Mouse (Mus musculus): ENCODE results near the gene Abhd2.

The Abhd2 gene

GRCm38 (mm10) chr7:79375594-79375993 lies 102.6 kb downstream of the Abhd2 start:
- no peak for DNase-seq (ENCODE audit: low spot score)

- no peak for DNase-seq (ENCODE audit: low spot score)
Observed at GRCm38 (mm10) chr7:79376516-79377275, 103.7 kb downstream of the Abhd2 start.

GRCm38 (mm10) chr7:79386422-79387133 lies 113.6 kb downstream of the Abhd2 start, which contains the start of gene Rlbp1:
TSS of gene Rlbp1 (minus strand) at chr7:79387048.
- DNase-seq (ENCODE audit: low spot score): peak; percentile 34

GRCm38 (mm10) chr7:79387140-79387539 lies 114.1 kb downstream of the Abhd2 start:
- no peak for DNase-seq (ENCODE audit: low spot score)

DNA sequence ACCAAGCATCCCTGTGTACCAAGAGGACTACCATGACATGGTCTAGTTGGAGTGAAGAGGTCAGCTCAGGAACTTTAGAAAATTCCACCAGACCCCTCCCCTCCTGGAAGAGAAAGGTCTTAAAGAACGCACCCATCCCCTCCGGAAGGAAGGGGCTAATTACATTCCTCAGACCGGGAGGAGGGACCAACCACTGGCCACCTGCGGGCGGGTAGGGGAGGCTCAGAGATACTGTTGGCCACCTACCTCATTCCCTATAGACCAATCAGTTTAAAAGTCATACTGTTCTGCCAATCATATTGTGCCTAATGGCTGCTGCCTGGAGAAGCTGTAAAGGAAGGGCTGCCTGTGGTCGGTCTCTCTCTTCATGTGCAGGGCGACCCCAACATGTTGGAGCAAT lies 115.0 kb downstream of the Abhd2 start:
- no peak for DNase-seq (ENCODE audit: low spot score)

DNA sequence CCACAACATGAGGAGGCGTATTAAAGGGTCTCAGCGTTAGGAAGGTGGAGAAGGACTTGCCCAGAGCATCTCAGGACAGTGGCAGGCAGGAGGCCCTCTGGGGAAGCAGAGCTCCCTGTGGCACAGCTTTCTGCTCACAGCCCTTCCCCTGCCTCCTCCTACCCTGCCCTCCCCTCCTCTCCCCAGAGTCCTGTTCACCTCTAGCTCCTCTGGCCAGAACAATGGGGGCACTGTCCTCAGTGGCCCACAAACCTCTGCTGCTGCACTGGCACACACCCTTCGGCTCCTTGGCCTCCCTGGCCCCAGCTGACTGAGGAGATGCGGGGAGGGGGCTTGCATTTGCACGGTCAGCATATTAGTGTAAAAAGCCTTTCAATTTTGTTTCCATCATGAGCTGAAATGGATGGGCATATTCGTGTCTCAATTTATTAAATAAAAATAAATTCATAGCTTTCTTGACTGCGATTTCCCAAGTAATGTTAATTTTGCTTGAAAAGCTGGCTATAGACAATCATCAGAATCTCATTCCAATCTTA lies 115.7 kb downstream of the Abhd2 start:
- peak; percentile 67 for DNase-seq (ENCODE audit: low spot score)

DNA sequence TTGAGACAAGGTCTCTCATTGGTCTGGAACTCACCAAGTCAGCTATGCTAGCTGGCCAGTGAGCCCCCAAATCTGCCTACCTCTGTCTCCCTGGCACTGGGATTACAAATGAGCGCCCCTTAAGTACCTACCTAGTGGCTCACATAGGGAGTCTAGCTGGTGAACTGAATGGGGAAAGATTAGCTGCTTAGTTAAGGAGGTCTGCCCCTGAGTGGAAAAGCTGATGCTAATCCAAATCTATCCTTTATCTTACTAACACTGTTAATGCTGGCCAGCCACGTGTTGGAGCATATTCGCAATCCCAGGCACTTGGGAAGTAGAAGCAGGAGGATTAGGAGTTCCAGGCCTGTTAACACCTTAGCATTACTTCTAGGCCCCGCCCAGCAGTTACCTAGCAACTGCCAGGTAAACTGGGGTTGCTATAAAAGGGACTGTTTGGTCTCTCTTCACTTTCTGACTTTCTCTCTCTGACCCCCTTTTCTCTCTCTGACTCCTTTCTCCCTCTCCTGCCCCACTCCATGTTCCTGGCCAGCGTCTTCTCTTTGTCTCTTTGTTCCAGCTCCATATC lies 117.2 kb downstream of the Abhd2 start:
- no peak for DNase-seq (ENCODE audit: low spot score)

GRCm38 (mm10) chr7:79391471-79391870 lies 118.5 kb downstream of the Abhd2 start:
- no peak for DNase-seq (ENCODE audit: low spot score)

DNA sequence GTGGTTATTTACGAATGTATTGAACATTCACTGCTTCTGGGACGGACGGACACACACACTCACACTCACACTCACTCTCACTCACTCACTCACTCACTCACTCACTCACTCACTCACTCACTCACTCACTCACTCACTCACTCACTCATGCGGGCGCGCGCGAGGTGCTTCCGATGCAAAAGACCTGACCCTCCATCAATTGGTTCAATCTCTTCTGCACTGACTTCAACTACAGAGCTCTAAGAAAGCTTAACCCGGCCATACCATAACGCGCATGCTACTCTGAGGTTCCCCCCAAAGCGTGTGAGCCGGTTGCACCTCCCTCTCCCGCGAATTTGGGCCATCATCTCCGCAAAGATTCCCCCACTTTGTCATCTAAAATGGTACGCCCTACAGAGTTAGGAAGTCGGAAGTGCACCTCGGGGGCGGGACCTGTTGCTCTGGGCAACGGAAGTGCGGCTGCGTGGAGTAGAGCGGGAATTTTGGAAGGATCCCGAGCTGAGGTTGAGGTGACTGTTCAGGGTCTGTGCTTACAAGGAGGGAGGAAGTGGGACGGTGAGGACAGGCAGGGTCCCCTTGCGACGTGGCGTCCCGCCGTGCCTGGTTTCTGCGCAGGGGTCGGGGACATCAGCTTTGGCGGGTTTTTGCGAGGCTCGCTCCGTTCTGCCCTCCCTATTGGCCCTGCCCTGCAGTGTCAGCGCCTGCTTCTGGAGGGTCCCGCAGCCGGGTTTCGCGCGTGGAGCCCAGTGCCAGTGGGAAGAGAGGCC lies 119.1 kb downstream of the Abhd2 start, which contains the start of gene Fanci:
Gene Fanci (plus strand): TSS at position 47 of the 767 bp plus-strand sequence.
- peak; percentile 97 for DNase-seq (ENCODE audit: low spot score)

GRCm38 (mm10) chr7:79392860-79393513 lies 120.0 kb downstream of the Abhd2 start:
- DNase-seq (ENCODE audit: low spot score): peak; percentile 28

DNA sequence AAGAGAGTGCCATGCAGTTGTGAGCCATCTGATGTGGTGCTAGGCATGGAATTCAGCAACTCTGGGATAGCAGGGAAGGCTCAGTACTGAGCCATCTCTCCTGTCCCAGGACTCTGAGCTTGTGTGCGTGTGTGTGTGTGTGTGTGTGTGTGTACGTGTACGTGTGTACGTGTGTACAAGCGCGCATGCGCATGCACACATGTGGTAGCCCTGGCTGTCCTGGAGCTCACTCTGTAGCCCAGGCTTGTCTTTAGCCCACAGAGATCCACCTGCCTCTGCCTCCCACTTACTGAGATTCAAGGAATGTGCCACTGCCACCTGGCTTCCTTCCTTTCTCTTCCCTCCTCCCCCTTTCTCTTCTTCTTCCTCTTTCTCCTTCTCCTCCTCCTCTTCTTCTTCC lies 120.9 kb downstream of the Abhd2 start:
- no peak for DNase-seq (ENCODE audit: low spot score)

DNA sequence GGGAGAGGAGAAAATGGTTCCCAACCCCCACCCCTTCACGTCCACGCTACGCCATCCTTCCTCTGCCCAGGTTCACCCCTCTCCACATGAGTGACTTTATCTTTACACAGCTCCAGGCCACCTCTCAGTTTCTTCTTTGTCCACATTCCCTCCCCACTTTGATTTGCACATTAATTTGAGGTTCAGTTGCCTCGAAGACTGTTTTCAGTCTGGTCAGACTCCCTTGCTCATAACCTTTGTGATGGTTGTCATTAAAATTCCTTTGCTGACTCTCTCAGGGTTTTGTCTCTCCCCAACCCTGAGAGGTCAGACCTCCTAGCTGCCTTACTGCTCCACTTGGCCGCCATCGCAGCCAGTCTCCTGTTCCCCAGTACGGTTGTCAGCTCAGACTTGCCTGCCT lies 121.7 kb downstream of the Abhd2 start:
- no peak for DNase-seq (ENCODE audit: low spot score)

- DNase-seq (ENCODE audit: low spot score): no peak
Observed at GRCm38 (mm10) chr7:79395186-79395585, 122.2 kb downstream of the Abhd2 start.

GRCm38 (mm10) chr7:79397446-79397963 lies 124.5 kb downstream of the Abhd2 start:
- no peak for DNase-seq (ENCODE audit: low spot score)

GRCm38 (mm10) chr7:79398426-79398825 lies 125.4 kb downstream of the Abhd2 start:
- no peak for DNase-seq (ENCODE audit: low spot score)

DNA sequence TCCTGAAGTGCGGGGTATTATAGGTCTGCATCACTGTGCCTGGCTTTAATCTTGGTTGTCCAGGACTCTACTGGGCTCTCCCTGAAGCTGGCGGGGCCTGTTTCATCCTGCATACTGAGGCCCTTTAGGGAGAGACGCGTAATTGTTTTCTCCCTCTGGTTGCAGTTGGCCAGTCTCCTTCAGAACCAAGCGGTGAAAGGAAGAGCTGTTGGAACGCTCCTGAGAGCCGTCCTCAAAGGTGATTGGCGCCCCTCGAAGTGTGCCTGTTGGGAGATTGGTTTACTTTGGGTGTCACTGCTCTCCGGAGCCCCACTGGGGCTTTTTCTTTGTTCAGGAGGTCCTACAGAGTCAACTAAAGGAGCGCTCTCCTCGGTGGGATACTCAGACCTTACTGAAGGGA lies 126.0 kb downstream of the Abhd2 start:
- DNase-seq (ENCODE audit: low spot score): no peak

GRCm38 (mm10) chr7:79400296-79400695 lies 127.3 kb downstream of the Abhd2 start:
- DNase-seq (ENCODE audit: low spot score): no peak

DNA sequence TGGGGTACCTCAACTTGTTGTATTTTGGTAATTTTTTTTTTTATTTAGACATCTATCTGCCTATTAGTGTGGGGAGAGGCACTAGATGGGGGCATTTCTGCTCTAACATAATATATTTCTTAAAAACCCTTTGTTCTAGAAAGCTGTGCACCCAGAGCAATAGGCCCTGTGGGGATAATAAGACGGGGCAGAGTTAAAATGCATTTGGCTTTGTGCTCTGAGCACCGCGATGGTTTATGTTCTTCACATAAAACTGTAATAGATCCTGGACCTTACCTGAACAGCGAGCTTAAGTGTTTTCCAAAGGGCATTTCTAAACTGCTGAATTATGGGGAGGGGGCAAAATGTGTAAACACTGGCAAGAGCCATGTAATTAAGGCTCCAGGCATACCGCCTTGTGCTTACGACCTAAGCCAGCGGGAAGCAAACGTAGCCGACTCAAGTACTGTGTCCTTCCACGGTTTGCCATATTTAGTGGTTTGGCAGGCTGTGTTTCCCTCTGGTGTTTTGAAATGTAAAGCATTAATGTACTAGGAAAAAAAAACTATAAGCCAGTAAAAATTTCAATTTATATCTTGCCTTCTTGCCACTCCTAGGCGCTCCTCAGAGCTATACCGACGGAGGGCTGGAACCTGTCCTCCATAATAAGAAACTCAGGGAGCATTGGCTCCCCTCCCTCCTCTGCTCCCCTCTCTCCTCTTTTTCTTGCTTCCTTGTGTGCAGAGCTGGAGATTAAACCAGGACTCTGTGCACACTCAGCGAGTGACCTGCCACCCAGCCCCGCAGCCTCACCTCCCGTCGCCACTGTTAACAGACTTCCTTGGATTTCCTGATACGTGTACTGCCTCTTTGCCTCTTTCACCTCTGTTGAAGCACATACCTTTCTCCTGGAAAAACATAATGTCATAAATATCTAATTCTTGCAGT lies 141.7 kb downstream of the Abhd2 start:
- DNase-seq (ENCODE audit: low spot score): no peak

Measured in retina, embryonic 14.5 days (tissue).